Mouse (Mus musculus) liver, adult 2 months (tissue): ENCODE measurements around the gene Cyb5b.

Source experiments
- CTCF ChIP-seq: fragments of 200-500 bp; IDR thresholded peaks from 2 replicates; pipeline ENCODE4 v1.5.1; 2011; ENCODE audit warnings: low read depth, low read length, control low read depth
- POLR2A ChIP-seq: fragments of 200-500 bp; IDR thresholded peaks from 2 replicates; pipeline ENCODE4 v1.6.1; 2011; ENCODE audit warnings: low read length, control low read depth; ENCODE audit not compliant: insufficient read depth; ENCODE audit errors: extremely low read depth

DNA sequence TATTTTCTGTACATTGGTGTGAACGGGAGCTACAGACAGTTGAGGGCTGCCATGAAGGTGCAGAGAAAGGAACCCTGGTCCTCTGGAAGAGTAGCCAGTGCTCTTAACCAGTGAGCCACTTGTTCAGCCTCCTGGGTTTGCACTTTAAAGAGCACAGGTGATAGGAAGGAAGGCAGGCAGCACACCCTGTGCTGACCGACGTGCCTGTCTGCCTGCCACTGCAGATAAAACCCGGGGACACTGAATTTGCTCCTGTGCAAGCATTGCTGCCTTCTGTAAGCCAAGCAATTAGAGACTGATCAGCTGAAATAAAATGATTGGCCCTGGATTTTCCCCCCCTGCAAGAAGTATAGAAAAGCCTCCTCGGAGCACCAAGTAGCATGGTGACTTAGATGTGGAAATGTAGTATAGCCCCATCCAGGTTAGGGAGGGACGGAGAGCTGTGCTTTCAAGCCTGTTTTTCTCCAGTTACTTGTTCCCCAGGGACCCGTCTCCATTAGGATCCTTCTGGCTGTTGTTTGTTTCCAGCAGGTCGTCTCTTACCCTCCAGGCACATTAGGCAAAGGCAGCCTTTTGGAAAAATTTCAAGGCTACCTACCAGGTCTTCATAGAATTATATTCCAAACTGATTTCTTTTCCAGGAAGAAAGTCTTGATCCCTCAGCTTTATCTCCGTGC, 22.7 kb downstream of the Cyb5b start:
- TF ChIP-seq POLR2A (no peak), CTCF (no peak)
